Mouse (Mus musculus) cerebellum, adult 2 months (tissue): ENCODE measurements around the gene Ube2j1. TPM values are rescaled to one million over a fixed set of nuclear protein-coding genes. Genes with fewer than 3 reads are reported as not detected.
A peak's percentile ranks its signal among the peaks of the same experiment; 100 is the strongest.
"Not testable (repeated sequence)": the region's sequence is repeated elsewhere in the genome, so short reads cannot be mapped to it uniquely, and the experiment has no call there.

Experiments
- DNase-seq, 2 experiments: peaks; one replicate each; pipeline ENCODE4 v3.0.0; 2021
- H3K27ac ChIP-seq: fragments of 200-500 bp; 2 replicates; pipeline ENCODE4 v1.5.1; 2012; ENCODE audit warnings: low read length, control low read depth, inconsistent platforms; ENCODE audit not compliant: insufficient read depth
- H3K27me3 ChIP-seq: fragments of 200-500 bp; 2 replicates; pipeline ENCODE4 v1.6.1; 2012; ENCODE audit warnings: inconsistent platforms, mild to moderate bottlenecking, low read length, moderate library complexity; ENCODE audit not compliant: control insufficient read depth, insufficient read depth
- H3K4me1 ChIP-seq: fragments of 200-500 bp; 2 replicates; pipeline ENCODE4 v1.6.1; 2011; ENCODE audit warnings: low read length; ENCODE audit not compliant: control insufficient read depth, insufficient read depth
- H3K4me3 ChIP-seq: fragments of 200-500 bp; replicated peaks from 2 replicates; pipeline ENCODE3; 2011; ENCODE audit warnings: mild to moderate bottlenecking, low read depth, low read length, control low read depth; ENCODE audit not compliant: insufficient read depth
- CTCF ChIP-seq: fragments of 200-500 bp; IDR thresholded peaks from 2 replicates; pipeline ENCODE4 v1.5.1; 2011; ENCODE audit warnings: low read depth, mild to moderate bottlenecking, control low read depth, low read length, moderate library complexity, borderline replicate concordance; ENCODE audit not compliant: insufficient read depth
- POLR2A ChIP-seq: fragments of 200-500 bp; IDR thresholded peaks from 2 replicates; pipeline ENCODE4 v1.6.1; 2011; ENCODE audit warnings: low read length, control low read depth, borderline replicate concordance; ENCODE audit not compliant: insufficient read depth
- whole genome bisulfite sequencing: fragments of 180-500 bp; shearing (Covaris S2); methylation state at CpG from one replicate; pipeline ENCODE4 v1.1.7; 2018; 5-methylcytosine and 5-hydroxymethylcytosine counted together
- polyA plus RNA-seq: library from polyadenylated mRNA; depleted of rRNA; stranded (reverse); fragments of >200 nt; gene quantifications from 2 replicates; pipeline ENCODE4 v1.2.3, GENCODE M21; 2012

The Ube2j1 gene
- polyA plus RNA-seq, 1 experiment, result 80.8 TPM

DNA sequence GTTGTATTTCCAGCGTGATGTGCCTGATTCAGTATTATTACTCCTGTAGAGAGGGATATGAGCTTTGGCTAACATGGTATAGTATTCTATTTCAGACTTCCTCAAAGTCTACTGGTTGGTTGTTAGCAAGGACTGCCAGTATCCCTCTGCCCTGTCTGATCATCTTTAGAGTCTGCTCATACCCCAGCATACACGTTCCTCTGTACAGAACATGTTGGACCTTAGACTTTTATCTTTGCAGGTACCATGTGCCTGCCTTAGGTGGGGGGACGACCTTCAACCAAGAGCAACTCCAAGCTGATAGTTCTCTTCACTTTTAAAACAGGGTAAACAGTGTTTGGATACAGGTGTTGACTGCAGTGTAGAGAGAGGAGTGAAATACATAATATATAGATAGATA lies 29.1 kb upstream of the Ube2j1 start:
- WGBS, result 72% methylated on average over 3 of the region's 3 CpGs
- H3K27ac ChIP-seq, result no peak overlapping the region
- DNase-seq, result no peak
- H3K4me1 ChIP-seq, result peaks cover 7% of the 10 kb centered on the region
- no peak overlapping the region for H3K4me3 ChIP-seq
- TF ChIP-seq CTCF, result no peak
- no peak for TF ChIP-seq POLR2A
- H3K27me3 ChIP-seq, result no peaks in the 10 kb centered on the region

- H3K4me1 ChIP-seq, DNase-seq, H3K27ac ChIP-seq, H3K27me3 ChIP-seq, H3K4me3 ChIP-seq: not testable (repeated sequence)
- 96% methylated on average over 10 of the region's 10 CpGs for WGBS
Observed at GRCm38 (mm10) chr4:33005595-33006470, 25.4 kb upstream of the Ube2j1 start.

GRCm38 (mm10) chr4:33006844-33007243 lies 24.4 kb upstream of the Ube2j1 start:
- Histone ChIP-seq H3K4me3 (no peak overlapping the region), H3K27me3 (no peaks in the 10 kb centered on the region), H3K27ac (no peak overlapping the region), H3K4me1 (no peaks in the 10 kb centered on the region)
- TF ChIP-seq CTCF (no peak), POLR2A (no peak)
- WGBS, result 96% methylated on average over 11 of the region's 11 CpGs
- no peak for DNase-seq

- TF ChIP-seq CTCF (no peak), POLR2A (no peak)
- H3K4me1 ChIP-seq, result no peaks in the 10 kb centered on the region
- 87% methylated on average over 9 of the region's 9 CpGs for WGBS
- no peak overlapping the region for H3K4me3 ChIP-seq
- no peak overlapping the region for H3K27ac ChIP-seq
- no peaks in the 10 kb centered on the region for H3K27me3 ChIP-seq
- no peak for DNase-seq
Observed at GRCm38 (mm10) chr4:33007443-33008217, 23.6 kb upstream of the Ube2j1 start.

GRCm38 (mm10) chr4:33010078-33010477 lies 21.1 kb upstream of the Ube2j1 start:
- Histone ChIP-seq H3K27ac (no peak overlapping the region), H3K4me3 (no peak overlapping the region), H3K4me1 (no peaks in the 10 kb centered on the region), H3K27me3 (no peaks in the 10 kb centered on the region)
- TF ChIP-seq POLR2A (no peak), CTCF (no peak)
- WGBS, result 100% methylated on average over 1 of the region's 1 CpGs
- DNase-seq, result no peak

DNA sequence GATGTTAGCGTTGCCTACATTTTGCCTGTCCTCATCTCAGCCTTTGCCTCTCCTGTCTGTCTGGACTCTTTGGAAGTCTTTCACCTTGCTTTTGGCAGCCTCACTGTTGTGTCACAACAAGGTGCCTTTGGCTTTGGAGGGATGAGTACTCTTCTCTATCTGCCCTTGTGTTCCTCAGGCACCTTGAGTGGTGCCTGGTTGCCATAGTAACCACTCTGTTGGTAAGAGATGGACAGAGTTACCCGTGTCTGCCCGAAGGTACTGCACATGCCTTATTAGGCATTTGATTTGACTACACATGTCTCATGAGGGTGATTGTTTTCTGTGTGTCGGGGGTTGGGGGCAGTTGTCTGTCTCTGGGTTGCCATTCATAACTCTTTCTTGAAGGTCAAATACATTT lies 18.7 kb upstream of the Ube2j1 start:
- no peak for DNase-seq
- H3K27ac ChIP-seq, result no peak overlapping the region
- no peaks in the 10 kb centered on the region for H3K27me3 ChIP-seq
- WGBS, result 46% methylated on average over 4 of the region's 4 CpGs
- TF ChIP-seq CTCF, result no peak
- TF ChIP-seq POLR2A, result no peak
- no peak overlapping the region for H3K4me3 ChIP-seq
- no peaks in the 10 kb centered on the region for H3K4me1 ChIP-seq

- no peak overlapping the region for H3K27ac ChIP-seq
- WGBS, result 32% methylated on average over 9 of the region's 9 CpGs
- H3K4me1 ChIP-seq, result no peaks in the 10 kb centered on the region
- no peaks in the 10 kb centered on the region for H3K27me3 ChIP-seq
- peak; percentile 82 to 89 for DNase-seq
- TF ChIP-seq CTCF (peak; percentile 96), POLR2A (no peak)
- H3K4me3 ChIP-seq, result no peak overlapping the region
Observed at GRCm38 (mm10) chr4:33018361-33018999, 12.7 kb upstream of the Ube2j1 start.
